Mouse (Mus musculus) heart, embryonic 15.5 days (tissue): ENCODE data around the gene Nr1h4. TPM values are rescaled to one million over a fixed set of nuclear protein-coding genes. Genes with fewer than 3 reads are reported as not detected.

Source experiments
- ATAC-seq: fragments of 200-750 bp; cut with Nextera tagmentation; replicated peaks from 2 replicates; pipeline ENCODE4 v1.8.0; 2017; ENCODE audit warnings: low read depth, moderate TSS enrichment; ENCODE audit not compliant: insufficient number of reproducible peaks, insufficient read depth, low FRiP score
- H3K27ac ChIP-seq: fragments of 300-500 bp; sonication (generic); 2 replicates; pipeline ENCODE4 v1.5.1; 2015; ENCODE audit warnings: mild to moderate bottlenecking, inconsistent platforms
- H3K27me3 ChIP-seq: fragments of 300-500 bp; sonication (generic); 2 replicates; pipeline ENCODE4 v1.6.1; 2015; ENCODE audit warnings: inconsistent platforms
- H3K36me3 ChIP-seq: fragments of 300-500 bp; sonication (generic); 2 replicates; pipeline ENCODE4 v1.6.1; 2015; ENCODE audit warnings: mild to moderate bottlenecking, inconsistent platforms
- H3K4me1 ChIP-seq: fragments of 300-500 bp; sonication (generic); replicated peaks from 2 replicates; pipeline ENCODE4 v1.6.1; 2015; ENCODE audit warnings: inconsistent platforms
- H3K4me2 ChIP-seq: fragments of 300-500 bp; sonication (generic); 2 replicates; pipeline ENCODE4 v1.6.1; 2015; ENCODE audit warnings: inconsistent platforms, mild to moderate bottlenecking, moderate library complexity
- H3K4me3 ChIP-seq: fragments of 300-500 bp; sonication (generic); 2 replicates; pipeline ENCODE4 v1.5.1; 2015; ENCODE audit warnings: mild to moderate bottlenecking, inconsistent platforms
- H3K9ac ChIP-seq: fragments of 300-500 bp; sonication (generic); 2 replicates; pipeline ENCODE4 v1.6.1; 2015; ENCODE audit warnings: mild to moderate bottlenecking, inconsistent platforms
- H3K9me3 ChIP-seq: fragments of 300-500 bp; sonication (generic); replicated peaks from 2 replicates; pipeline ENCODE4 v1.6.1; 2016; ENCODE audit warnings: inconsistent platforms
- WGBS: fragments of 180-500 bp; shearing (Covaris S2); methylation state at CpG from one replicate; pipeline ENCODE4 v1.1.7; 2015; ENCODE audit warnings: mixed read lengths; 5-methylcytosine and 5-hydroxymethylcytosine counted together
- polyA plus RNA-seq: library from polyadenylated mRNA; unstranded; fragments of >200 nt; fragmentation: Nextera tagmentation; extraction: Ambion mirVana; gene quantifications from 2 replicates; pipeline ENCODE4 v1.2.1, GENCODE M21; 2015

Gene Nr1h4
- polyA plus RNA-seq, 1 experiment from 2014 or later: 0.81 TPM

DNA sequence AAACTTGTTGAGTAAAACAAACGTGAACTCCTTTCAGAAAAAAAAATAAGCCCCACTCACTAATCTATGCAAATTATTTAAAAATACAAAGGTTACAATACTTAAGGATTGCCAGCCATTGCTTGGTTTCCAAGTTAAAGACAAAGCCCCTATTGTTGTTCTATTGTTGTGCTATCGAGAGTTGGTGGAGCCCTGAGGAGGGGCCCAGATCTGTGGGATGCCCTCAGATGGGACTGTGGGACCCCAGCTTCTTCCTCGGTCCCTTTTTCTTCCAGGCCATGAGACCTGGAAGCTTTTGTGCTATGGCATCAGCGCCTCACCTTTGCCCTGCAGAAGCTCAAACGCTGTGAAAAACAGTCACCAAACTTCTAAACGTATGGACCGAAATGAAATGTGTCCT lies 51.7 kb downstream of the Nr1h4 start:
- Histone ChIP-seq H3K4me1 (no peaks in the 10 kb centered on the region), H3K27ac (no peak overlapping the region), H3K9me3 (no peaks in the 10 kb centered on the region), H3K4me3 (no peak overlapping the region), H3K36me3 (no peaks in the 10 kb centered on the region), H3K9ac (no peak overlapping the region), H3K27me3 (no peaks in the 10 kb centered on the region), H3K4me2 (no peak overlapping the region)
- ATAC-seq: no peak
- 66% methylated on average over 7 of the region's 7 CpGs for WGBS

DNA sequence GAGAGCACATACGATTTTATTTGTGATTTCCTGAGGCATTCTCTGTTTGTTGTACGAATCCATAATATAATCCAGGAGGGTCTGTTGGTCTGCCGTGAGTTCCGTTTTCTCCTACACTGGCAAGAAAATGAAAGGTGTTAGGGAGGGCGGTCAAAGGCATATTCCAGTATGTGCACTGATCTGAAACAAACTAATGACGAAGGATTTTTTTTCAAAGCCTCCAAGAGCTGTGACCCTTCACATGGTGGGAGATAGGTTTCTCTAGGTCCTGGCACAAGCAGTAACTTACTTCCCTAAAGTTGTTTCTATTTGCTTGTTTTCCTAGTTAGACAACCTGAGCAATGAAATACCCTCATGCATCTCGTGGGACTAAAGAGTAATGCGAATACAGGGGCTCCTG lies 54.6 kb downstream of the Nr1h4 start:
- no peak for ATAC-seq
- H3K27me3 ChIP-seq: no peaks in the 10 kb centered on the region
- H3K27ac ChIP-seq: no peak overlapping the region
- H3K4me3 ChIP-seq: no peak overlapping the region
- WGBS: 81% methylated on average over 8 of the region's 8 CpGs
- no peaks in the 10 kb centered on the region for H3K36me3 ChIP-seq
- H3K4me2 ChIP-seq: no peak overlapping the region
- no peaks in the 10 kb centered on the region for H3K4me1 ChIP-seq
- H3K9ac ChIP-seq: no peak overlapping the region
- H3K9me3 ChIP-seq: no peaks in the 10 kb centered on the region

DNA sequence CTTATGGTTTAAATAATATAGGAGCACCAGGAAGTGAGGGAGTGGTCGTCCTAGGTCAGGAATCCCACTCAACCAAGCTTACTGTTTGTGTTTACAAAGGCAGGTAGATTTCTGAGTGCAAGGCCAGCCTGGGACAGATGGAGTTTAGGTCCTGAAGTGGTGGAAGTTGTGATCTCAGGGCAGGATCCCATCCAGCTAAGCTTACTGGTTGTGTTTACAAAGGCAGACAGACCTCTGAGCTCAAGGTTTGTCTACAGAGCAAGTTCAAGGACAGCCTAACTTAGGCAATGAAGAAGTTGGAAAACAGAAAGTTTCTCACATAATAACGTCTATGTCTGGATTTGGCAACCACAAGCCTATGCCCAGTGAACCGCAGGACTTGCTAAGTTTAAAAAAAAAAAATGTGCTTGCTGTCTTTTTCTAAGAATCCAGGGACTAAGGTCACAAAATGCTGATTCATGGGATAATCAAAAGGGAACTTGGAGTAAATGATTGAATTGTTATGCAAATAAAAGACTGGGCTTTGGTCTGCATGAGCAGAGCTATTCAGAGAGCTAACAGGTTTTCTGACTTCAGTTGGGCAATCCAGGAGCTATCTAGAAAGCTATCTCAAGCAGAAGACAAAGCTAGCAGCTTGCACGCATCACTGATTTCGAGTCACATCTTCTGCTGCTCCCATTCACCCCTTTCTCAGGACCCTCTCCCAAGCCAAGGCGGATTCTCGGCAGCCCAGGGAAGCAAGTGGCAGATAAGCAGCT lies 62.6 kb downstream of the Nr1h4 start:
- Histone ChIP-seq H3K9ac (no peak overlapping the region), H3K27ac (no peak overlapping the region), H3K36me3 (no peaks in the 10 kb centered on the region), H3K4me2 (no peak overlapping the region), H3K27me3 (no peaks in the 10 kb centered on the region), H3K4me1 (no peaks in the 10 kb centered on the region), H3K4me3 (no peak overlapping the region), H3K9me3 (no peaks in the 10 kb centered on the region)
- 72% methylated on average over 7 of the region's 7 CpGs for WGBS
- ATAC-seq: no peak

DNA sequence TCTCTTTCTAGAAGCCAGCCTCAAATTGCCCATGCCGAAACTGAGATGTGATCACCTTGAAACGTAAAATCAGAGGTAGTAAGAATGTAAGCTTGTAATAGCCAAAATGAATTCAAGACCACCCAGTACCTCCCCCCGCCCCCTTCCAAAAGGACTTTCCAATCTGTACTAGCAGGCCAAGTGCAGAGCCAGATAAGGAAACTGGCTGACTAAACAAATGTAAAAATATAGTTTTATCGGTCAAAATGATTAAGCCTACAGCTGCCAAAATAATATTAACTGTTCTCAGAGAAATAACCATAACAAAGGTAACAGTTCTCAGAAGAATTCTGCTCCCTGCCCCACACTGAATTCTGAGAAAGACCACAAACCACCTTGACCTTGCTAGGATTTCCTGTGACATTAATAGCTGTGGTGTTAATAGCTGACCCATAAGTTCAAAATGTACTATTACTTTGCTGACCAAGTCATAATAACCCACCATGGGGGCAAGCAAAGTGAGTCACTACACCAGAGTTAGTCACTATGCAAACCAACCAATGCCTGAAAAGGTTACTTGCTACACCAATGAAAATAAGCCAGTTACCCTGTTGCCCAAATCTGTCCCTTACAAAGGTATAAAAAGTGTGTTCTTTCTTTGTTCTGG lies 68.5 kb downstream of the Nr1h4 start:
- 71% methylated on average over 4 of the region's 4 CpGs for WGBS
- H3K9me3 ChIP-seq: no peaks in the 10 kb centered on the region

DNA sequence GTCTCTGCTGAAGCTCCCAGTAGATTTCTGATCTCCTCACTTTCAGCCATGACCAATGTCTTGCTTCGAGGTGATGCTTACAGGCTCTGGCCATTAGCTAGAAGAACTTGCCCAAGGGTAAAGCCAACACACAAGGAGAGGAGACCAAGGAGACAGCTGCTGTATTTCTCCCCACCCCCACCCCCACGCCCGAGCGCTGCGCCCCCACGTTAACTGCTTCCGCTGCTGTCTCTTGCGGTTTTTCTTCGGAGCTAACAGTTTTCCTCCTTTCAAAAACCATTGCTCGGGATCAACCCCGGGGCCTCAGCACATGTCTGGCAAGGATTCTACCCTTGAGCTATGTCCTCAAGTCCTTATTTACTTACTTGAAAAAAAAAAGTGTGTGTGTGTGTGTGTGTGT lies 70.5 kb downstream of the Nr1h4 start:
- Histone ChIP-seq H3K27me3 (no peaks in the 10 kb centered on the region), H3K9me3 (no peaks in the 10 kb centered on the region), H3K4me2 (no peak overlapping the region), H3K9ac (no peak overlapping the region), H3K4me3 (no peak overlapping the region), H3K4me1 (no peaks in the 10 kb centered on the region), H3K27ac (no peak overlapping the region), H3K36me3 (no peaks in the 10 kb centered on the region)
- no peak for ATAC-seq
- 78% methylated on average over 11 of the region's 11 CpGs for WGBS

More for the DNA sequence above, 68.5 kb downstream of the Nr1h4 start:
- Histone ChIP-seq H3K27ac (no peak overlapping the region), H3K4me2 (no peak overlapping the region), H3K27me3 (no peaks in the 10 kb centered on the region), H3K4me3 (no peak overlapping the region), H3K4me1 (no peaks in the 10 kb centered on the region), H3K9ac (no peak overlapping the region), H3K36me3 (no peaks in the 10 kb centered on the region)
- no peak for ATAC-seq

DNA sequence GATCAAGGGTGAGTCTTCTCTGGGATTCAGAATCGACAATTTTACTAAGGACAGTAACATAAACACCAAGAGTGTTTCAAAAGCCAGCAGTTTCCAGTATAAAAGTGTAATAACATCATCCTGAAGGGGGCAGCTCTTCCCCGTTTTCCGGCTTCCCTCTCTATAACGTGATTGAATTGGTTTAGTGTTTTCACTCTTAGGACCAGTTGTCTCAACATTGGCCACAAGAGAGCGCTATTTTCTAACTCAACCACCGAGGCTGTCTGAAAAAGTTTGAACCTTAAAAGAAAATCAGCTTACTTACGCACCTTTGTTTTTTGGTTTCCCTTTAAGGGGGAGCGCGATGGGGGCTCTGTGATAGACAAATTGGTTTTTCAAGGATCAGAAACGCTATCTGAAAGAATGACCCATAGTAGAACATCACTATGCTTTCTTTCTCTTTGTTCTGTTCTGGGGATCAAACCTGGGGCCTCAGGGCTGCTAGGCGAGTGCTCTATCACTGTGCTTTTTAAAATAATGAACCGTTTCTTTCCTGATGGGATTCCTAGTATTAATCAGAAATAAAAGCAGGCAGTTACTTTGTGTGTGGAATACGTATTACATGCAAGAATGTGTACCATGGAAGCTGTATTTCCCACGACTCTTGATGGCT lies 71.4 kb downstream of the Nr1h4 start:
- no peaks in the 10 kb centered on the region for H3K4me1 ChIP-seq
- 21% methylated on average over 14 of the region's 14 CpGs for WGBS
- H3K4me2 ChIP-seq: peak overlapping the region; percentile 30; the same call in 1 of the 2 replicates
- no peaks in the 10 kb centered on the region for H3K9me3 ChIP-seq
- no peak overlapping the region for H3K27ac ChIP-seq
- no peak overlapping the region for H3K4me3 ChIP-seq
- no peaks in the 10 kb centered on the region for H3K27me3 ChIP-seq
- H3K9ac ChIP-seq: no peak overlapping the region
- H3K36me3 ChIP-seq: no peaks in the 10 kb centered on the region
- no peak; the same call in 1 of the 2 replicates for ATAC-seq

DNA sequence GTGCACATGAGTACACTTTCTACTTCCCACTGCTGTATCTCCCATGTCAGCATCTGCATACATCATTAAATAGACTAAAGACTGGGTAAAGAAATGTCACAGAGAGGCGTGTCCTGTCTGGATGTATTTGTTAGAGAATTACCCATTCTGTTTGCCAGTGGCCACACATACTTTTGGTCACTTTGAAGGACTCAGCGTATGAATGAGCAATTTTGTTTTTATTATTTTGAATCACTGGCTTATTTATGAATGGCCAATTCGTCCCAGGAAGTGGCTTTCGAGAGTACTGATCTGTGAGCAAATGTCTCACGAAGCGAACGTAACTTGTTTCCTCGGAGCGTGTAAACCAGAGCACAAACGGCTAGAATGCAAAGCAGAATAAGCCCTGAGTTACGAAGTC lies 72.4 kb downstream of the Nr1h4 start:
- WGBS: 84% methylated on average over 11 of the region's 11 CpGs
- H3K9me3 ChIP-seq: no peaks in the 10 kb centered on the region
- no peaks in the 10 kb centered on the region for H3K4me1 ChIP-seq
- H3K27ac ChIP-seq: no peak overlapping the region
- H3K9ac ChIP-seq: no peak overlapping the region
- no peak for ATAC-seq
- no peaks in the 10 kb centered on the region for H3K36me3 ChIP-seq
- H3K4me3 ChIP-seq: no peak overlapping the region
- H3K4me2 ChIP-seq: no peak overlapping the region
- H3K27me3 ChIP-seq: no peaks in the 10 kb centered on the region

DNA sequence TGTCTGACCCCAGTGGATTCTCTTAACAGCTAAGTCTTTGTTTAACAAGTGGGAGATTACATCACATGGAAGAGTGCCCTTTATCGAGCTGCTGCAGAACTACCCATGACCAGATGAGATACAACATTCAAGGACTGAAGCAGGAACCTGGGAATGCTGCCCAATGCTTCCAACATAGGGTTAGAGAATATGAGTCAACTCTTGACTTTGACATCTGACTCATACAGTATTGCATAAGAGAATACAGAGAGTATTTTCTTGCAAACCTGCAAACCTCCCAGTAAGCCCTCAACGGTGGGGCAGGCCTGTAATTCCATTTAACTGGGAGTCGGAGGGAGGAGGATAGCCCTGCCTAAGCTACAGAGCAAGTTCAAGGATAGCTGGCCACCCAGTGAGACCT lies 74.6 kb downstream of the Nr1h4 start:
- H3K4me2 ChIP-seq: no peak overlapping the region
- no peak overlapping the region for H3K27ac ChIP-seq

DNA sequence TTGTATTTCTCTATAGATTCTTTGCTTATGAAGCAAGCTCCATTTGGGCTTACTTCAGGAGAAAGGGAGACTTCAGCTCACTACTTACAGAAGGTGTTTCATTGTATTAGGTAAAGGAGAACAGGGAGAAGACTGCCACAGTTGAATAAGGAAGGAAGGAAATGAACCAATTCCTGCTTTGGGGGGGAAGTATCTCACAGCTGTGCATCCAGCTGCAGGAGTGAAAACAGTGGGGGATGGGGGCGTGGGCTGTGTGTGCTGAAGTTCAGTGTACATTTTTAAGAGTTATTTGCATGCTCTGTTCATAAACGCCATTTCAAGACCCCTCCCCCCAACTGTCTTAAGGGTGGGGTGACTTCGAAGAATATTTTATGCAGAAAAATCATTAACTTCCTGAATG lies 79.6 kb downstream of the Nr1h4 start:
- Histone ChIP-seq H3K4me1 (peaks cover 4% of the 10 kb centered on the region; the same call in 1 of the 2 replicates), H3K36me3 (no peaks in the 10 kb centered on the region), H3K9me3 (no peaks in the 10 kb centered on the region), H3K4me2 (no peak overlapping the region), H3K4me3 (no peak overlapping the region), H3K27ac (no peak overlapping the region), H3K9ac (no peak overlapping the region), H3K27me3 (no peaks in the 10 kb centered on the region)
- WGBS: 68% methylated on average over 3 of the region's 3 CpGs
- ATAC-seq: no peak

More for the DNA sequence above, 74.6 kb downstream of the Nr1h4 start:
- Histone ChIP-seq H3K9ac (no peak overlapping the region), H3K9me3 (no peaks in the 10 kb centered on the region), H3K4me3 (no peak overlapping the region), H3K4me1 (no peaks in the 10 kb centered on the region), H3K27me3 (no peaks in the 10 kb centered on the region), H3K36me3 (no peaks in the 10 kb centered on the region)
- no peak for ATAC-seq
- WGBS: 52% methylated on average over 3 of the region's 3 CpGs

DNA sequence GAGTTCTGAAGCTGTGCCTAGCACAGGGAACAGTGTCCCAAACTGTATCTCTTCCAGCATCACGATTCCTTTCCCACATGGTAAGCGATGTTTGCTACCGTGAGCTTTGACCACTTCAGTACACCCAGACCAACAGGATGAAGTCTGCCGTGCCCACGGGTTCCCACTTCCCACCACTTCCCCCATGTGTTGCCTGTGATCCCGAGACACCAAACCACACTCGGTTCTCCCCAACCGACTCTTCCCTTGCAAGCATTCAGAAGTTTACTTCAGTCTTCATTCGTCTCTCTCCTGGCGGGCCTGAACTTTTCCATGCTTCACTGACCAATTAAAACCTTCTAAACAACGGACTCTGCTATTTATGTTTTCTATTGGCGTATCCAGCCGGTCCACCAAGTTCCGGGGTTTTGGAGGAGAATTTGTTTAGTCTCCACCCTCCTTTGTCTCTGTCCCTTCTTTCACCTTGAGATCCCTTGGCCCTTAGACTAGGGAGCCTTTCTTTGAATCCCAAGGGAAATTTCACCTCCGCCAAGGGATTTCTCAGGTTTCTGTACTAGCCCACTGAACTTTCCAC lies 80.2 kb downstream of the Nr1h4 start:
- Histone ChIP-seq H3K36me3 (no peaks in the 10 kb centered on the region), H3K27me3 (no peaks in the 10 kb centered on the region), H3K4me1 (peaks cover 4% of the 10 kb centered on the region; the same call in 1 of the 2 replicates), H3K4me2 (no peak overlapping the region), H3K27ac (no peak overlapping the region), H3K9ac (no peak overlapping the region), H3K4me3 (no peak overlapping the region), H3K9me3 (no peaks in the 10 kb centered on the region)
- no peak for ATAC-seq
- 78% methylated on average over 15 of the region's 15 CpGs for WGBS

DNA sequence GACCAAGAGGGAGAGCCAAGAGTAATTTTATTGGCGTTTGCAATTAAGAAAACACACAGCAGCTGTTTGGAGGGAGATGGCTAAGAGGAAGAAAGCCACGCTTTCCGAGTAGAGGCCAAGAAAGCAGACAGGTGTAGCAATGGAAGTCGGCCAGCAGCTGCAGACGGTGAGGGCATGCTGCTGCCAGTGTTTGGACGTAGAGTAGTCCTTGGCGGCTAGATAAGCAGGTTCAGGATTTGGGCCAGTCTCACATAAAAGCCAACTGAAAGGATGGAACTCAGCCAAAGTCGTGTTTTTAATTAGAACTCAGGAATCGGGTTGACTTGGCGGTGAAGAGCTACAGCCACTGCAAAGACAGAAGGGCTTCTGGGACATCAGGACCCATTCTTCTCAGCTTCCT lies 83.0 kb downstream of the Nr1h4 start:
- 43% methylated on average over 10 of the region's 10 CpGs for WGBS
- H3K9me3 ChIP-seq: no peaks in the 10 kb centered on the region
- no peak for ATAC-seq

More for the DNA sequence above, 83.0 kb downstream of the Nr1h4 start:
- no peak overlapping the region for H3K4me3 ChIP-seq
- H3K27ac ChIP-seq: no peak overlapping the region
- peaks cover 4% of the 10 kb centered on the region; the same call in 1 of the 2 replicates for H3K4me1 ChIP-seq
- no peak overlapping the region for H3K9ac ChIP-seq
- no peak overlapping the region for H3K4me2 ChIP-seq
- H3K36me3 ChIP-seq: no peaks in the 10 kb centered on the region
- no peaks in the 10 kb centered on the region for H3K27me3 ChIP-seq
